Mouse (Mus musculus) kidney, postnatal 0 days (tissue): ENCODE data around the gene Abcb11. TPM values are rescaled to one million over a fixed set of nuclear protein-coding genes. Genes with fewer than 3 reads are reported as not detected.

Source experiments
- ATAC-seq: fragments of 200-750 bp; cut with Nextera tagmentation; replicated peaks from 2 replicates; pipeline ENCODE4 v1.8.0; 2017; ENCODE audit warnings: low read depth, moderate number of reproducible peaks, moderate TSS enrichment, moderate library complexity; ENCODE audit not compliant: low FRiP score
- DNase-seq: peaks from one replicate; pipeline ENCODE4 v3.0.0-alpha.2; 2016; ENCODE audit warnings: low spot score
- H3K27ac ChIP-seq: fragments of 300-500 bp; sonication (generic); 2 replicates; pipeline ENCODE4 v1.5.1; 2014; ENCODE audit warnings: mild to moderate bottlenecking
- H3K27me3 ChIP-seq: fragments of 300-500 bp; sonication (generic); 2 replicates; pipeline ENCODE4 v1.6.1; 2014; ENCODE audit warnings: low read length, mixed read lengths; ENCODE audit not compliant: insufficient read depth
- H3K36me3 ChIP-seq: fragments of 300-500 bp; sonication (generic); 2 replicates; pipeline ENCODE4 v1.6.1; 2014; ENCODE audit warnings: low read length, mixed read lengths; ENCODE audit not compliant: insufficient read depth
- H3K4me1 ChIP-seq: fragments of 300-500 bp; sonication (generic); replicated peaks from 2 replicates; pipeline ENCODE4 v1.6.1; 2014; ENCODE audit warnings: antibody characterized with exemption, low read length, mixed read lengths; ENCODE audit not compliant: insufficient read depth
- H3K4me2 ChIP-seq: fragments of 300-500 bp; sonication (generic); 2 replicates; pipeline ENCODE4 v1.6.1; 2014; ENCODE audit warnings: mild to moderate bottlenecking, low read length, moderate library complexity, mixed read lengths
- H3K4me3 ChIP-seq: fragments of 300-500 bp; sonication (generic); replicated peaks from 2 replicates; pipeline ENCODE4 v1.5.1; 2014; ENCODE audit warnings: low read depth, low read length
- H3K9ac ChIP-seq: fragments of 300-500 bp; sonication (generic); 2 replicates; pipeline ENCODE4 v1.6.1; 2014; ENCODE audit warnings: low read depth, low read length
- H3K9me3 ChIP-seq: fragments of 300-500 bp; sonication (generic); replicated peaks from 2 replicates; pipeline ENCODE4 v1.6.1; 2016; ENCODE audit warnings: low read length, inconsistent platforms, mixed read lengths
- CTCF ChIP-seq: IDR thresholded peaks from 2 replicates; pipeline ENCODE4 v1.5.1; 2016; ENCODE audit warnings: antibody characterized with exemption, low read depth, mild to moderate bottlenecking, moderate library complexity
- WGBS: fragments of 180-500 bp; shearing (Covaris S2); extraction: QIAGEN DNeasy Blood & Tissue Kit; methylation state at CpG from one replicate; pipeline ENCODE4 v1.1.7; 2014; 5-methylcytosine and 5-hydroxymethylcytosine counted together
- polyA plus RNA-seq: library from polyadenylated mRNA; unstranded; fragments of >200 nt; fragmentation: Nextera tagmentation; extraction: Ambion mirVana; gene quantifications from 2 replicates; pipeline ENCODE4 v1.2.1, GENCODE M21; 2015

The Abcb11 gene
- 0.03 and 0.32 TPM in 2 replicates for polyA plus RNA-seq

DNA sequence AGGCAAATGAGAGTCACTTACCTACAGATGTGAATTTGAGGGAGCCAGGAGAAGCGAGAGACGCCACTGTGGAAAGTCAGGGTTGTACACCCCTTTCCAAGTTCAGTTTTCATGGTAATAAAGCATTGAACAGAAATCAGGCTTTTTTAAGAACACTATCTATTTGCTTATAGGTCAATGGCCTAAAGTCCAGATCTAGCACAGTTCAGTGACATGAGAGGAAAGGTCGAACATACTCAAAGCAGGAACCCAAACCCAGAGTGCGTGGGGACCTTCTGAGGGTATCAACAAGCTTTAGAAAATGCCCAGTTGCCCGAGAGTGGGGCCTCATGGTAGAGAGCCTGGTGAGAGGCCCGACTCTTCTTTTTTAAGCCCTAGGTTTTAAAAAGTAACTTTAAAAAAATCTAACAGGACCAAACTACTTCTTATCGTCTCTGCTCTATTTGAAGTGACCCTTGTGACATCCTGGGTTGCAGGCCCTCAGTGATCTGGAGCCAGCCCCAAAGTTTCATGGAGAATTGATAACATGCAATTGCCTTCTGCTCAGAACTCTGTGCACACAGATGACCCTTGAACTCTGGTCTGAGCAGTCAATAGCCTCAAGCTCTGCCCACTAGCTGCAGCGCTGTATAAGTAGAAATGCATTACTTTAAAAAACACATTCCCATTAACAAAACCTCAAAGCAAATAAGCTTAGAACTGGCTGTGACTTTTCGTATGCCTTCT is at the start of gene Abcb11:
TSS of gene Abcb11 (minus strand) at position 121 of the 726 bp plus-strand sequence.
- H3K36me3 ChIP-seq: no peaks in the 10 kb centered on the region
- 87% methylated on average over 9 of the region's 9 CpGs for WGBS

DNA sequence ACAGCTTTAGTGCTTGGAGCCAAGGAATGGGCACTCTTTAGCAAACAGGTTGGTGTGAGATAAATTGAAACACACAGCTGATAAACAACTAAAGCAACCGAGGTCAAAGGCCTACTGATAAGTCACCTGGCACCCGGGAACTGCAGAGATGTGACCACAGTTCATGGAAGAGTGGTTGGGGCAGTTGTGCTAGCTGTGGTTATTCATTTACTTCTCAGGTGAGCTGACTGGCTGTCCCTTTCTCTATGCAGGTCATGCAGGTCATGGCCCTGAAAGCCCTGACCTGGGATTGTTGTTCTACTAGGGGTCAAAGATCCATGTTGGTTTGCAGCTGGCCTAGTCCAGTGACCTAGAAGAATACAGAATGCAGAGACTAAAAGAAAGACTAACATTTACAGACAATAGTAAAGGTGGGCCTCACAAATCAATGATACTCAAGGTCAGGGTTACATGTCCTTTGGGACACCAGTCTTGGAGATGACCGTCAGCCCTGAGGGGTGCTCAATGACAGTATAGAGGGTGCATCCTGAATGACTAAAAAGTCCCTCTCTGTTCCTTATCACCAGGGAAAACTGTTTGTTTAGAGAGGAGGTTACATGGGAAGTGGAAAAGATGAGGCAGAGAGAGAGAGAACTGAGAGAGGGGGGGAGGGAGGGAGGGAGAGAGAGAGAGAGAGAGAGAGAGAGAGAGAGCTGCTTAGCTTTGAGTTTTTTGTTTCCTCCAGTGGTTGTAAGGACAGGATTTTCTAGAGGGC is 43.9 kb upstream of the Abcb11 start:
- 53% methylated on average over 3 of the region's 3 CpGs for WGBS

More for the DNA sequence above, at the start of gene Abcb11:
- H3K27ac ChIP-seq: no peak within 1 kb of the TSS
- no peak for DNase-seq
- H3K4me2 ChIP-seq: no peak within 1 kb of the TSS
- H3K9me3 ChIP-seq: no peaks in the 10 kb centered on the region
- H3K4me3 ChIP-seq: no peak within 1 kb of the TSS
- H3K4me1 ChIP-seq: no peaks in the 10 kb centered on the region
- no peak for TF ChIP-seq CTCF
- H3K27me3 ChIP-seq: no peaks in the 10 kb centered on the region
- ATAC-seq: no peak
- H3K9ac ChIP-seq: no peak within 1 kb of the TSS

DNA sequence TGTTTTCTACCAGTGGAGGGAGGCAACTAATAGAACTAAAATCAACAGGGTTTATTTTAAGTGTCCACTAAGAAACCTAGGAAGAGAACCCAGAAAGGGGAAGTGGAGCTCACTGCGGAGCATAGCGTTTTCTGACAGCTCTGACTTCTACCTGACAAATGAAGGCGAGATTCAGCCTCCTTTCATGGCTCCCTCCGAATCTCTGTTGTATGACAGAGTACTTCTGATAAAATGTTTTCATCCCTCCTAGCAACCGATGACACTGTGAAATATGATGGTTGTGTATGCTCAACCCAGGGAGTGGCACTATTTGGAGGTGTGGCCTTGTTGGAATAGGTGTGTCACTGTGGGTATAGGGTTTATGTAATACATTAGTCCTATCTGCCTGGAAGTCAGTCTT is 40.4 kb upstream of the Abcb11 start:
- Histone ChIP-seq H3K9ac (no peak overlapping the region), H3K4me1 (no peaks in the 10 kb centered on the region), H3K27ac (no peak overlapping the region), H3K9me3 (no peaks in the 10 kb centered on the region), H3K36me3 (no peaks in the 10 kb centered on the region), H3K4me3 (no peak overlapping the region), H3K27me3 (no peaks in the 10 kb centered on the region), H3K4me2 (no peak overlapping the region)
- ATAC-seq (no peak), DNase-seq (no peak)
- no peak for TF ChIP-seq CTCF
- WGBS: 85% methylated on average over 5 of the region's 5 CpGs

More for the DNA sequence above, 43.9 kb upstream of the Abcb11 start:
- Histone ChIP-seq H3K4me3 (no peak overlapping the region), H3K27ac (no peak overlapping the region), H3K9ac (no peak overlapping the region), H3K9me3 (no peaks in the 10 kb centered on the region), H3K4me2 (no peak overlapping the region), H3K36me3 (no peaks in the 10 kb centered on the region), H3K4me1 (no peaks in the 10 kb centered on the region), H3K27me3 (no peaks in the 10 kb centered on the region)
- DNase-seq (no peak), ATAC-seq (peak; percentile 40; the same call in 1 of the 2 replicates)
- no peak for TF ChIP-seq CTCF

DNA sequence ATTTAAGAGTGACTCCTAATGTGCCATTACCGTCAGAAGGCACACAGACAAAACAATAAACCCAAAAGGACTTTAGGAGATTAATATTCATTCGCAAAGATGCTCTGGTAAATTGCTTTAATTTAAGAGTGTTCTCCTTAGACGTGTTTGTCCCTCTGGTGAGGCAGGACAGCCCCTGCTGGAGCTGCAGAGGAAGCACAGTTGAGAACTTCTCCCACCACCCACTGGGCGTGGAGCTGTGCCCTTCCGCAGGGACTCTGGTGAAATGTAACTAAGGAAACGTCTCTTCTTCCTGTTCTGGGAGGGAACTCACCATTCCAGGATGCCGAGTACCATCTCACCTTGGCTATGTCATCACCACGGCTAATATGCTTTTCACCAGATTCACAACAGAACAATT is 39.3 kb upstream of the Abcb11 start:
- Histone ChIP-seq H3K9ac (no peak overlapping the region), H3K4me3 (no peak overlapping the region), H3K4me1 (no peaks in the 10 kb centered on the region), H3K36me3 (no peaks in the 10 kb centered on the region), H3K4me2 (no peak overlapping the region), H3K27ac (no peak overlapping the region), H3K27me3 (no peaks in the 10 kb centered on the region), H3K9me3 (no peaks in the 10 kb centered on the region)
- no peak for ATAC-seq
- WGBS: 46% methylated on average over 8 of the region's 8 CpGs
- DNase-seq: peak; percentile 50
- peak; percentile 64 for TF ChIP-seq CTCF

DNA sequence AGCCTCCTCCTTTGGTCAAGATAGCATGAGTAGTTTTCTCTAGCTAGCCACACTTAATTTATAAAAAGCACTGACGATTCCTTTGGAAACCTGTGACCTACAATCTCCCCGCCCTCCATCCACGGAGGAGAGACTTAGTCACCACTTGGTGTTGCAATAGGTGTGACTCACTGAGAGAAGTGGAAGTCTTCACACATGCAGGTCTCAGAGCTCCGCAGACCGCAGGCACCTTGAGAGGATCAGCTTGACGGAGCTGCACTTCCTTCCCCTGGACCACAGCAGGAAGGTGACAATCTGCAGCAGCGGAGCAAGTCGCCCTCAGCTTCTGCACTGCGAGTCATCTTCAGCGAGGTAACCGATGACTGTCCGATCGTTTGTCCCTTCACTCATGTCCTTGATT is 37.9 kb upstream of the Abcb11 start, which contains the start of gene Dhrs9:
TSS of gene Dhrs9 (plus strand) at position 165 of the 400 bp plus-strand sequence.
- no peak for TF ChIP-seq CTCF
- Histone ChIP-seq H3K9ac (no peak within 1 kb of the TSS), H3K4me3 (no peak within 1 kb of the TSS), H3K36me3 (no peaks in the 10 kb centered on the region), H3K9me3 (no peaks in the 10 kb centered on the region), H3K27ac (no peak within 1 kb of the TSS), H3K27me3 (no peaks in the 10 kb centered on the region), H3K4me2 (no peak within 1 kb of the TSS), H3K4me1 (no peaks in the 10 kb centered on the region)
- DNase-seq (no peak), ATAC-seq (no peak)
- 58% methylated on average over 13 of the region's 13 CpGs for WGBS

DNA sequence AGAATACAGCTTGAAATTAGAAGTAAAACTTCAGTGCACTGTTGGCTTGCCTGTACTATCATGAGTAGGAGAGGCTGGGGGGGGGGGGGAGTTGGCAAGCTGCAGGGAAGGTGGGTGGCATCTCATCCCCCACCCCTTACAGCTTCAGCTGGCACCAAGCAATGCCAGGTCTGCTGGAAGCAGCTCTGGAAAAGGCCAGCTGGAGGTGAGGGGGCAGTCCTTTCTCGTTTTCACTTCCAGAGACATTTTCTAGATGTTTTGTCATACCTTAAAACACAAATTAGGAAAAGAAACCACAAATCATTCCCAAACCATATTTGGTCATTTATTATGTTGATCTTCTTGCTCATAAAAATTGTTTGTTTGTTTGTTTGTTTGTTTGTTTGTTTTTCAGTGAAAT is 37.4 kb upstream of the Abcb11 start:
- Histone ChIP-seq H3K27me3 (no peaks in the 10 kb centered on the region), H3K4me3 (no peak overlapping the region), H3K9me3 (no peaks in the 10 kb centered on the region), H3K4me2 (no peak overlapping the region), H3K27ac (no peak overlapping the region), H3K36me3 (no peaks in the 10 kb centered on the region), H3K9ac (no peak overlapping the region), H3K4me1 (no peaks in the 10 kb centered on the region)
- 52% methylated on average over 1 of the region's 1 CpGs for WGBS
- no peak for ATAC-seq
- no peak for DNase-seq
- no peak for TF ChIP-seq CTCF
